Mouse (Mus musculus) hindbrain, embryonic 15.5 days (tissue): ENCODE data around the gene Gfy. TPM values are rescaled to one million over a fixed set of nuclear protein-coding genes. Genes with fewer than 3 reads are reported as not detected.
"Not testable (repeated sequence)": the region's sequence is repeated elsewhere in the genome, so short reads cannot be mapped to it uniquely, and the experiment has no call there.

Experiments
- ATAC-seq: fragments of 200-750 bp; cut with Nextera tagmentation; 2 replicates; pipeline ENCODE4 v1.8.0; 2017; ENCODE audit warnings: low read depth, moderate number of reproducible peaks, moderate TSS enrichment; ENCODE audit not compliant: low FRiP score
- H3K27ac ChIP-seq: fragments of 300-500 bp; sonication (generic); replicated peaks from 2 replicates; pipeline ENCODE4 v1.5.1; 2015; ENCODE audit warnings: mild to moderate bottlenecking, inconsistent platforms
- H3K27me3 ChIP-seq: fragments of 300-500 bp; sonication (generic); 2 replicates; pipeline ENCODE4 v1.6.1; 2015; ENCODE audit warnings: control low read depth, inconsistent platforms
- H3K36me3 ChIP-seq: fragments of 300-500 bp; sonication (generic); 2 replicates; pipeline ENCODE4 v1.6.1; 2015; ENCODE audit warnings: control low read depth, inconsistent platforms
- H3K4me1 ChIP-seq: fragments of 300-500 bp; sonication (generic); replicated peaks from 2 replicates; pipeline ENCODE4 v1.6.1; 2015; ENCODE audit warnings: control low read depth, inconsistent platforms
- H3K4me2 ChIP-seq: fragments of 300-500 bp; sonication (generic); 2 replicates; pipeline ENCODE4 v1.6.1; 2015; ENCODE audit warnings: moderate library complexity, mild to moderate bottlenecking, inconsistent platforms
- H3K4me3 ChIP-seq: fragments of 300-500 bp; sonication (generic); 2 replicates; pipeline ENCODE4 v1.5.1; 2015; ENCODE audit warnings: mild to moderate bottlenecking, inconsistent platforms
- H3K9ac ChIP-seq: fragments of 300-500 bp; sonication (generic); 2 replicates; pipeline ENCODE4 v1.6.1; 2015; ENCODE audit warnings: inconsistent platforms
- H3K9me3 ChIP-seq: fragments of 300-500 bp; sonication (generic); 2 replicates; pipeline ENCODE4 v1.6.1; 2016; ENCODE audit warnings: control low read depth, inconsistent platforms
- WGBS: fragments of 180-500 bp; shearing (Covaris S2); methylation state at CpG from one replicate; pipeline ENCODE4 v1.1.7; 2015; 5-methylcytosine and 5-hydroxymethylcytosine counted together
- polyA plus RNA-seq: library from polyadenylated mRNA; unstranded; fragments of >200 nt; fragmentation: Nextera tagmentation; extraction: Ambion mirVana; gene quantifications from 2 replicates; pipeline ENCODE4 v1.2.1, GENCODE M21; 2015

Gene Gfy
- polyA plus RNA-seq, 1 experiment from 2014 or later: not detected

DNA sequence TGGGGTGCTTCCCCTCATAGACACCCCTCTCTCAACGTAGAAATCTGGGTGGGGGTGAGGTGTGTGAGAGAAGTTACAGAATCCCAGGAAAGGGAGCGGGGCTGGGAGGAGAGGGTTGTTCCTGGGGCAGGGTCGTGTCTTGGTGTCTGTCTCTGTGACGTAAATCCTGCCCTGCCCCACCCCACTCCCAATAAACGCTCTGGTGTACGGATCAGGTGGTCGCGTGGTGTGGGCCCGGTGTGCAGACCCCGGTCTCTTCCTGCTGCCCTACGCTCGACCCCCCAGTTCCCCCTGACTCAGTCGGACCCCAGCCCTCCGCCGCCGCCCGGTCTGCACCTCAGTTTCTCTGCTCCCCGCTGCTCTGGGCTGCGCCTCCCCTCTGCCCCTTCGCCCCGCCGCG, 3.4 kb downstream of the Gfy start:
- H3K9me3 ChIP-seq: no peaks in the 10 kb centered on the region
- H3K4me1 ChIP-seq: peaks cover 18% of the 10 kb centered on the region
- no peaks in the 10 kb centered on the region for H3K36me3 ChIP-seq
- WGBS: 2% methylated on average over 23 of the region's 23 CpGs
- H3K27me3 ChIP-seq: peaks cover 80% of the 10 kb centered on the region
- H3K9ac ChIP-seq: no peak overlapping the region
- ATAC-seq: no peak
- peak overlapping the region; percentile 47 for H3K4me2 ChIP-seq
- H3K27ac ChIP-seq: no peak overlapping the region
- H3K4me3 ChIP-seq: peak overlapping the region; percentile 16

DNA sequence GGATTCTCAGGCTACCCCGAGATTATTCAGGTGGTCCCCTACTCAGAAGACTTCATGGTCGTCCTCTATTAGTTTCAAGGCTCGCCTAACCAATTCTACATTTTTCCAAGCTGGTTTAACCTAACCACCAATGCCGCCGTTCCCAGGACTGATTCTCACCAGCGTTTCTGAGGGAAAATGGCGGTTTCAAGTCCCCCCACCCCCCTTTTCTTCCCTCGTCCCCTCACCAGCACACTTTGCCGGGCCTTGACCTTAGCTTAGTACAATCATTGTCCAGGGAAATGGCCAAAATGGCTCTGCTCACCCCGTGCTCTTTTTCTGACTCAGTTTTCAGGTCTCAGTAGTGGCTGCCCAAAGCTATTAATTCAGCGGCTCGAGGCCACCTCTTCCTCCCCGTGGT, 4.0 kb downstream of the Gfy start:
- under 1% methylated on average over 13 of the region's 13 CpGs for WGBS
- ATAC-seq: no peak
- Histone ChIP-seq H3K27me3 (peaks cover 75% of the 10 kb centered on the region), H3K4me2 (no peak overlapping the region), H3K9ac (no peak overlapping the region), H3K4me1 (peaks cover 17% of the 10 kb centered on the region), H3K9me3 (no peaks in the 10 kb centered on the region), H3K36me3 (no peaks in the 10 kb centered on the region), H3K4me3 (no peak overlapping the region), H3K27ac (no peak overlapping the region)

DNA sequence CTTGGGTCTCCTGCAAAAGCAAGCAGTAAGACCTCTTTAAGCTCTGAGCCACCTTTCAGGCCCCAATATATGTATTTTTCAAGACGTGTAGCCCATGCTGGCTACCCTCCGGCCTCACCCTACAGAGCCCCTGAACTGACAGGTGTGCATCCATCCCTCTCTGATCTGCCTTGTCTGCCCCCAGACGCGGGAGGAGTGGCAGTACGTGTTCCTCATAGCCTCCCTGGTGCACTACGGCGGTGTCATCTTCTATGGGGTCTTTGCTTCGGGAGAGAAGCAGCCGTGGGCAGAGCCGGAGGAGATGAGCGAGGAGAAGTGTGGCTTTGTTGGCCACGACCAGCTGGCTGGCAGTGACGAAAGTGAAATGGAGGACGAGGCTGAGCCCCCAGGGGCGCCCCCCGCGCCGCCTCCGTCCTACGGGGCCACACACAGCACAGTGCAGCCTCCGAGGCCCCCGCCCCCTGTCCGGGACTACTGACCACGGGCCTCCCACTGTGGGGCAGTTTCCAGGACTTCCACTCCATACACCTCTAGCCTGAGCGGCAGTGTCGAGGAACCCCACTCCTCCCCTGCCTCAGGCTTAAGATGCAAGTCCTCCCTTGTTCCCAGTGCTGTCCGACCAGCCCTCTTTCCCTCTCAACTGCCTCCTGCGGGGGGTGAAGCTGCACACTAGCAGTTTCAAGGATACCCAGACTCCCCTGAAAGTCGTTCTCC, 4.6 kb downstream of the Gfy start:
- Histone ChIP-seq H3K4me3 (no peak overlapping the region), H3K4me1 (peaks cover 17% of the 10 kb centered on the region), H3K36me3 (no peaks in the 10 kb centered on the region), H3K4me2 (no peak overlapping the region), H3K27ac (no peak overlapping the region), H3K27me3 (peaks cover 75% of the 10 kb centered on the region), H3K9ac (no peak overlapping the region), H3K9me3 (no peaks in the 10 kb centered on the region)
- 3% methylated on average over 28 of the region's 29 CpGs for WGBS
- ATAC-seq: no peak

DNA sequence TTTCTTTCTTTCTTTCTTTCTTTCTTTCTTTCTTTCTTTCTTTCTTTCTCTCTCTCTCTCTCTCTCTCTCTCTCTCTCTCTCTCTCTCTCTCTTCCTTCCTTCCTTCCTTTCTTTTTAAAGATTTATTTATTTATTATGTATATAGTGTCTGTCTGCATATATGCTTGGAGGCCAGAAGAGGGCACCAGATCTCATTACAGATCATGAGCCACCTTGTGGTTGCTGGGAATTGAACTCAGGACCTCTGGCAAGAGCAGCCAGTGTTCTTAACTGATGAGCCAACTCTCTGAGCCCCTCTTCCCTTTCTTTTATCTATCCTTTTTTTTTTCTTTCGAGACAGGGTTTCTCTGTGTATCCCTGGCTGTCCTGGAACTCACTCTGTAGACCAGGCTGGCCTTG, 5.6 kb downstream of the Gfy start:
- 69% methylated on average over 1 of the region's 1 CpGs for WGBS

DNA sequence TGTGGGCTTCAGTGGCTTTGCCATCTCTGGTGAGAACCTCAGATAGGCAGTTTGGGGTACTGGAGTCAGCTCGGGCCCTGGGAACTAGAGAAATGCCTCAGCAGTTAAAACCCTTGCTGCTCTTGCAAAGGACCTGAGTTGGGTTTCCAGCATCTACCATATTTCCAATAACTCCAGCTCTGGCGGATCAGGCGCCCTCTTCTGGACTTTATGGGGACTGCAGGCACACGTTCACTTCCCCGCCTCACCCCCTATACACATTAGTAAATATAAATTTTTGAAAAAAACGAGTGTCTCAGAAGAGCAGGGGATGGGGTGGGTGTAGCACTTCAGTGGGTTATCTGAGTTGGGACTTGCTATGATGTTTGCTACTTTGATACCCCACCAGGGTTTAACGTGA, 6.4 kb downstream of the Gfy start:
- no peak overlapping the region for H3K27ac ChIP-seq
- no peaks in the 10 kb centered on the region for H3K9me3 ChIP-seq
- ATAC-seq: no peak
- WGBS: 61% methylated on average over 7 of the region's 7 CpGs
- no peaks in the 10 kb centered on the region for H3K36me3 ChIP-seq
- H3K27me3 ChIP-seq: peaks cover 75% of the 10 kb centered on the region
- H3K4me1 ChIP-seq: peaks cover 25% of the 10 kb centered on the region
- no peak overlapping the region for H3K4me2 ChIP-seq
- H3K4me3 ChIP-seq: no peak overlapping the region
- no peak overlapping the region for H3K9ac ChIP-seq

More for the DNA sequence above, 5.6 kb downstream of the Gfy start:
- H3K4me2 ChIP-seq, H3K36me3 ChIP-seq, H3K27ac ChIP-seq, H3K9me3 ChIP-seq, H3K9ac ChIP-seq, H3K4me3 ChIP-seq, ATAC-seq: not testable (repeated sequence)
- peaks cover 18% of the 10 kb centered on the region for H3K4me1 ChIP-seq
- peaks cover 75% of the 10 kb centered on the region for H3K27me3 ChIP-seq

DNA sequence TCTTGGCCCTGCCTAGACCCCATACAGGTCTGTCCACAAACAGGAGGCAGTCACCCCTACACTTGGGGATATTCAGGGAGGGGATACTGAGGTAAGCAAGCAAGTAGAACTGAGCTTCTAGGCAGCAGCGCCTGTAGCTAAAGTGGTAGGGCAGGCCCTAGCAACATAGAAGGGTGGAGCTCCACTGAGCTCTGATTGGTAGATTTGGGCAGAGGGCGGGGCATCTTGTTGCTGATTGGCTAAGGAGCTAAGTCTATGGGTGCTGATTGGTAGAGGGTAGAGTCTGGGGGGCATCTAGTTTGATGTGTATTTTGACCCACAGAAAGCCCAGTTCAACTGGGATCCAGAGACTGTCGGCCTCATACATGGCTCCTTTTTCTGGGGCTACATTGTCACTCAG, 9.9 kb downstream of the Gfy start:
- 94% methylated on average over 3 of the region's 3 CpGs for WGBS
- H3K9ac ChIP-seq: no peak overlapping the region
- H3K36me3 ChIP-seq: no peaks in the 10 kb centered on the region
- peaks cover 12% of the 10 kb centered on the region for H3K4me1 ChIP-seq
- H3K27ac ChIP-seq: no peak overlapping the region
- no peak for ATAC-seq
- no peaks in the 10 kb centered on the region for H3K9me3 ChIP-seq
- no peak overlapping the region for H3K4me3 ChIP-seq
- H3K27me3 ChIP-seq: peaks cover 75% of the 10 kb centered on the region
- H3K4me2 ChIP-seq: no peak overlapping the region

DNA sequence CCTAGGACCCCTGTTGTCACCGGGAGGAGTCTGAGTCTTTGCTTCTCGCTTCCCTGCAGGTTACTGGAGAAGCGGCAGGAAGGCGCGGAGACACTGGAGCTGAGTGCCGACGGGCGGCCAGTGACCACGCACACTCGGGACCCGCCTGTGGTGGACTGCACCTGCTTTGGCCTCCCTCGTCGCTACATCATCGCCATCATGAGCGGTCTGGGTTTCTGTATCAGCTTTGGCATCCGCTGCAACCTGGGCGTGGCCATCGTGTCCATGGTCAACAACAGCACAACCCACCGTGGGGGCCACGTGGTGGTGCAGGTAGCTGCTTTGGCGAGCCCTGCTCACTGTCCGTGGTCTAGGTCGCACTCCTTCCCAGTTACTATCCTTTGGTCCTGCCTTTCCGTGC, 10.7 kb downstream of the Gfy start:
- Histone ChIP-seq H3K9ac (no peak overlapping the region), H3K4me2 (peak overlapping the region; percentile 47), H3K27ac (no peak overlapping the region), H3K27me3 (peaks cover 75% of the 10 kb centered on the region), H3K4me1 (peaks cover 18% of the 10 kb centered on the region), H3K4me3 (peak overlapping the region; percentile 20), H3K36me3 (no peaks in the 10 kb centered on the region), H3K9me3 (no peaks in the 10 kb centered on the region)
- no peak for ATAC-seq
- WGBS: 3% methylated on average over 24 of the region's 24 CpGs

DNA sequence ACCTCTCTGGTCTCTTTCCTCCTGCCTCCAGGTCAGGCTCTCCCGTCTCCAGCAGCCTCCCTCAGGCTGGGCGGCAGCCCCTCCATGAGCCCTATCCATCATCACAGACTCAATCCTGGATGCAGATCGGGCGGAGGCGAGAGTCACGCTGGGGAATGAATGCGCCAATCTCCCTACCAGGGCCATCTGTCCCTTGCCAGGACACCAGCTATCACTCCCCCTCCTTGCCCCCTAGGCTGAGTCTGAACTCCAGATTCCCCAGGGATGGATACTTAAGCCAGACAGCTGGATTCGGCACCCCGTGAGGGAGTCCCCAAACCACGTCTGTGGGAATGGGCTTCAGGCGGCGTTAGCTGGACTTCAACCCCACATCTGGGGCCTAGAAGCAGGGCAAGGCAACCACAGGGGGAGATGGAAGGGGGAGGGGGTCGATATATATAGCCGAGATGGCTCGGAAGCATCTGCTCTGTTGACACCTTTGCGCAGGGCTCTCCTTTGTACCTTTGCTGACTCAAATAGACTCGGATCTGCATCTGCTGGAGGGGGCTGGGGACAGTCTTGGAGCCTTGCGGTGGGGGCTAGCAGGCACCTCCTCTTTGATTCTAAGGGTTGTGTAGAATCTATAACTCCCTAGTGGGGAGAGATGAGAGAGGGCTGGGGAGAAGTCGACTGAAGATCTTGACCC, 11.5 kb downstream of the Gfy start:
- Histone ChIP-seq H3K9ac (no peak overlapping the region), H3K36me3 (no peaks in the 10 kb centered on the region), H3K27me3 (peaks cover 79% of the 10 kb centered on the region), H3K27ac (no peak overlapping the region), H3K4me3 (0 out of 2 replicates have a peak overlapping the region, but pooled peaks have one; percentile 20), H3K4me2 (peak overlapping the region; percentile 47; the same call in 1 of the 2 replicates), H3K9me3 (no peaks in the 10 kb centered on the region), H3K4me1 (peaks cover 19% of the 10 kb centered on the region)
- WGBS: 3% methylated on average over 19 of the region's 19 CpGs
- no peak for ATAC-seq

DNA sequence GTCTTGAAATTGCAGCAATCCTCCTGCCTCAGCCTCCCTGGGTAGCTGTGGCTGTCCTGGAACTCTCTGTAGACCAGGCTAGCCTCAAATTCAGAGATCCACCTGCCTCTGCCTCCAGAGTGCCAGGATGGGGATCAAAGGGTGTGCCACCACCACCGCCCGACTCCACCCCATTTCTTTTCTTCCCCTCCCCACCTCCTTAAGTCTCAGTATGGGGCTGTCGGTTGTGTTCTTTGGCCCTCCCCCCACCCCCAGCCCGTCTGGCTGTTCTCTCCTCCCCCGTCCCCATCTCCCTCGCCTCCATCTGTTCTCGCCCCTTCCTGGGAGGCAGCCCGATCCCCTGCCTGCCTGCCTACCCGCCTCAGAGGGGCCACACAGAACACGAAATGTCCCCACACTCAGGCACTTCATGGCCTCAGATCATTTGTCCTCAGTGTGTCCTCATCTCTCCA, 12.4 kb downstream of the Gfy start:
- Histone ChIP-seq H3K27ac (no peak overlapping the region), H3K4me1 (peaks cover 28% of the 10 kb centered on the region)
- WGBS: 28% methylated on average over 9 of the region's 10 CpGs

DNA sequence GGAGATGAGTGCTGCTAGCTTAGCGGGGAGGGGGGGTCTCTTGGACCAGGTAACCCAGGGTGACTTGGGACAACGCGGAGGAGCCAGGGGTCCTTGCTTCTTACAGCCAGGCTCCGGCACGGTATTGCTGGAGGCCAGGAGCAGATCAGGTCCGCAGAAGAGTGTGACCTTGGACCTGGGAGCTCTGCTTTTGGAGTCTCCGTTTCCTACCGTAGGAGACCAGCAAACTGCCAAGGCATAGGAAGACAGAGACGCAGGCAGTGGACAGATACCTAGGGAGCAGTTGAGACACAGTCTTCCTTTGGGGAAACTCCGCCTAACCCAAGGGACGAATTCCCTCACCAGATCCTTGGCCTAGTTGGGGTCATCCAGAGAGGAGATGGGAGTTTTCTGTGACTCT, 13.7 kb downstream of the Gfy start:
- Histone ChIP-seq H3K36me3 (0 out of 2 replicates have a peak, but pooled peaks cover 2% of the 10 kb centered on the region), H3K27me3 (peaks cover 80% of the 10 kb centered on the region), H3K9ac (no peak overlapping the region), H3K4me1 (peaks cover 28% of the 10 kb centered on the region), H3K27ac (no peak overlapping the region), H3K4me3 (no peak overlapping the region), H3K4me2 (no peak overlapping the region), H3K9me3 (no peaks in the 10 kb centered on the region)
- no peak for ATAC-seq
- 50% methylated on average over 11 of the region's 11 CpGs for WGBS

More for the DNA sequence above, 12.4 kb downstream of the Gfy start:
- no peak for ATAC-seq
- Histone ChIP-seq H3K36me3 (no peaks in the 10 kb centered on the region), H3K4me2 (no peak overlapping the region), H3K4me3 (no peak overlapping the region), H3K9ac (no peak overlapping the region), H3K27me3 (peaks cover 80% of the 10 kb centered on the region), H3K9me3 (no peaks in the 10 kb centered on the region)

DNA sequence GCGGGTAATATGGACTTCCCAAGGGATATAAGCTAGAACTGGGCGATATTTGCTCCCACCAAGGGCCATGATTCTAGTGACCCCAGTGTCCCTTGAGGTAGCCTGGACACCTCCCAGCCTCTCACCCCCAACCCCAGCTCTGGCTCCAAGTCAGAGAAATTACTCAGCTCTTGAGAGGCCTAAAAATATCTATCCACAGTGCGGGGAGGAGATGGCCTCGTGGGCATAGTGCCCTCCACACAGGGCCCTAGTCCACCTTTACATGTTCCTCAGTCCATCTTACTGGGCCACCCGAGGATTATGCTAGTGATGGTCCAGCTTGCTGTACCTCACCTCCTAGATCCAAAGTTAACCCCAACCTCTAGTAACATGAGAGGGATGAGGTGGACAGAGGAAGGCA, 14.5 kb downstream of the Gfy start:
- peaks cover 74% of the 10 kb centered on the region for H3K27me3 ChIP-seq
- no peaks in the 10 kb centered on the region for H3K9me3 ChIP-seq
- H3K4me1 ChIP-seq: peaks cover 28% of the 10 kb centered on the region
- H3K9ac ChIP-seq: no peak overlapping the region
- 0 out of 2 replicates have a peak, but pooled peaks cover 6% of the 10 kb centered on the region for H3K36me3 ChIP-seq
- H3K4me2 ChIP-seq: no peak overlapping the region
- ATAC-seq: no peak
- 74% methylated on average over 5 of the region's 5 CpGs for WGBS
- no peak overlapping the region for H3K4me3 ChIP-seq
- no peak overlapping the region for H3K27ac ChIP-seq

DNA sequence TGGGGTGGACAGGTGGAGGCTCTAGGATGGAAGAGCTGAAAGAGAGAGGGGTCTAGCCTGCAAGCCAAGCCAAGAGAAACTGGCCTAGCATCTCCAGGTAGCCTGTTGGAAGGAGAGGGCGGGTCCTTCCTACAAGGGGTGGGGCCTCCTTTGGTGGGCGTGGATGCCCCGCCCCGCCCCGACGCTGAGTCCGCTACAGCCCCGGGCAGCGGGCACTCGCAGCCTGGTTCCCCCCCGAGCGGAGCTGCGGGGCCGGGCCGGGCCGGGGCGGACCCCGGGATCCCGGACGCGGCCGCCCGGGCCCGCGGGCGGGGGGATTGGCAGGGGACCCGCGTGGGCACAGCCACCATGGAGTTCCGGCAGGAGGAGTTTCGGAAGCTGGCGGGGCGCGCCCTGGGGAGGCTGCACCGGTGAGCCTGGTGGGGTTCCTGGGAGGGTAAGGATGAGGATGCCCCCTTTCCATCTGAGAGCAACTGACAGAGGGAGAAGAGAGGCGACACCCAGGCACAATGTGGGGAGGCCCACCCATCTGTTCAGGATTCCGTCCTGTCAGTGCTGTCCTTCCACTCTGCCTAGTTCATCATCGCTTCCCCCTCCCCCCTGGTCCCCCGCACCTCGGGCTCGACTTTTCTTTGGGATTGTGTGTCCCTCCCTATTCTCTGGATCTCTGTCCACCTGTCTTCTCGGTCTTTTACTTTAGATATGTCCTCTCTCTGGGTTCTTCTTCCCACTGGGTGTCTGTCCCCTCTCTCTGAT, 15.5 kb downstream of the Gfy start, which contains the start of gene Slc17a7:
Gene Slc17a7, plus strand, starts transcription at position 215 of the 756 bp plus-strand sequence.
- ATAC-seq: no peak
- Histone ChIP-seq H3K9ac (peak within 1 kb of the TSS; percentile 37; the same call in 1 of the 2 replicates), H3K36me3 (0 out of 2 replicates have a peak, but pooled peaks cover 8% of the 10 kb centered on the region), H3K27ac (no peak within 1 kb of the TSS), H3K4me3 (peak within 1 kb of the TSS; percentile 37), H3K9me3 (no peaks in the 10 kb centered on the region), H3K4me1 (peaks cover 28% of the 10 kb centered on the region), H3K4me2 (peak within 1 kb of the TSS; percentile 87), H3K27me3 (peaks cover 64% of the 10 kb centered on the region)
- WGBS: 1% methylated on average over 25 of the region's 41 CpGs
